Mouse (Mus musculus): ENCODE data around the gene Nob1. TPM values are rescaled to one million over a fixed set of nuclear protein-coding genes. Genes with fewer than 3 reads are reported as not detected.

Gene Nob1
- total and polyA plus RNA-seq, 3 experiments, result 21.5 to 22.0 (median 21.7) TPM

DNA sequence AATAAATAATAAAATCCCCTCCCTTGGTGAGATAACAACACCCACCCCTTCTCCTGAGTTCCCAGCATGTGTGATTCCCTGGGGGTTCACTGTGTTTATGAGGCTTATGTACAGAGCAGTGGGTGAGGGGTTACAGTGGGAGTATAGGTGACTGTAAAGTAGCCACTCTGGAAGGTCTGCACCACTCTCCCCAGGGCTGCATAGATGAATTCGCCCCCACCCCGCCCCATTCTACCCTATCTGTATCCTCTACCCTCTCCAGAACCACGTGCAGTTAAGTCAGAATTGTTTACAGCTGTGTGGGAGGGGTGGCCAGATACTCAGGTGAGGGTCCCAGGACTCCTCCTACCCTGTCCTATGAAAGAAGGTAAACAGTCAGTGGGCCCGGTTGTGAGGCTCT lies 42.0 kb downstream of the Nob1 start:
- peaks cover 8% of the 10 kb centered on the region for H3K36me3 ChIP-seq (ENCODE audit: control insufficient read depth, insufficient read depth, low read length)
- DNase-seq, result no peak
- WGBS, result 65% methylated on average over 4 of the region's 4 CpGs
- H3K4me3 ChIP-seq, result no peak overlapping the region
- no peak overlapping the region for H3K27ac ChIP-seq
- TF ChIP-seq POLR2A (IDR thresholded peaks at IDR 0.05; ENCODE audit: insufficient read depth, low read depth, low read length), result no peak
- no peak for TF ChIP-seq EP300 (IDR thresholded peaks at IDR 0.05; ENCODE audit: insufficient read depth, low read depth, low read length)
- TF ChIP-seq CTCF (IDR thresholded peaks at IDR 0.05), result no peak
- H3K4me1 ChIP-seq (ENCODE audit: control insufficient read depth, insufficient read depth, low read length), result peaks cover 5% of the 10 kb centered on the region
- H3K9ac ChIP-seq (ENCODE audit: low read depth, low read length), result no peak overlapping the region
- no peaks in the 10 kb centered on the region for H3K27me3 ChIP-seq (ENCODE audit: control insufficient read depth, insufficient read depth, low read length)
- H3K79me2 ChIP-seq (replicated peaks; ENCODE audit: control insufficient read depth, insufficient read depth, low read length), result no peaks in the 10 kb centered on the region
- intact Hi-C loops (cut with DNase I), result no loop called here

DNA sequence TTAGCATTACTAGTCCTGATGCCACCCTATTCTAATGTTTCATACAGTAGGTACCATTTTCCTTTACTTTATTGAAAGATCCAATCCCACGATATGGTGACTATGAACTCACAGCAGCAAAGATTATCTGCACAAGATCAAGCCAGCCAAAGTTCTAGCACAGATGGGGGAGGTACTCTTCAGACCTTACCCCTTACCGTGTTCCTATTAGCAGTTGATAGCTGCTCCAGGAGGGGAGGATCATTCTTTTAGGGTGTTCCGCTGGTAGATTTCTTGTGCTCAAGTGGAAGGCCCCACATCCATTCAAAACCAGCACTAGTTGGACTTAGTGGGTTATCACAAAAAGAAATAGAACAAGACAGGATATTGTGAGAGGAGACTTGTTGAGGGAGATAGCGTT lies 43.2 kb downstream of the Nob1 start:
- H3K36me3 ChIP-seq (ENCODE audit: control insufficient read depth, insufficient read depth, low read length), result peaks cover 12% of the 10 kb centered on the region
- 90% methylated on average over 4 of the region's 4 CpGs for WGBS
- H3K9ac ChIP-seq (ENCODE audit: low read depth, low read length), result no peak overlapping the region
- H3K27me3 ChIP-seq (ENCODE audit: control insufficient read depth, insufficient read depth, low read length), result no peaks in the 10 kb centered on the region
- no peak for DNase-seq
- H3K79me2 ChIP-seq (replicated peaks; ENCODE audit: control insufficient read depth, insufficient read depth, low read length), result no peaks in the 10 kb centered on the region
- H3K4me1 ChIP-seq (ENCODE audit: control insufficient read depth, insufficient read depth, low read length), result peaks cover 5% of the 10 kb centered on the region
- H3K4me3 ChIP-seq, result no peak overlapping the region
- TF ChIP-seq CTCF (IDR thresholded peaks at IDR 0.05) (no peak), EP300 (IDR thresholded peaks at IDR 0.05; ENCODE audit: insufficient read depth, low read depth, low read length) (no peak), POLR2A (IDR thresholded peaks at IDR 0.05; ENCODE audit: insufficient read depth, low read depth, low read length) (no peak)
- intact Hi-C loops (cut with DNase I), result no loop called here
- H3K27ac ChIP-seq, result no peak overlapping the region

DNA sequence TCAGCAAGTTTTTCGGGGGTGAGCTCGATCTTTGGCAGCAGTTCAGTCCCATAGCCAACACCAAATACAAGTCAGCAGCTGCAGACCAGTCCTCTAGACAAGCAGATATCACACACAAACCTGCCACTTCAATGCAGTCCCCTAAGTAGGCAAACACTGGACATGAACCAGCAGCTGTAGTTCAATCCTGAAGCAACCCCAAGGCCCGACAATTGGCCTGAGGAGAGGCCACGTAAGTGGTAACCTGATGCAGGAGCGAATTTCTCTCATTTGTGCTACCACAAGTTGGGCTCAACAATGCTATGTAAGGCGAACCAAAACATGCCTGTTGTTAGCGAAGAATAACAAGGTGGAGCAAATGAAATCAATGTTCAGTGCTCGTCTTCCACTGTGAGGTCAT lies 44.1 kb downstream of the Nob1 start:
- Histone ChIP-seq H3K36me3 (ENCODE audit: control insufficient read depth, insufficient read depth, low read length) (peaks cover 12% of the 10 kb centered on the region), H3K9ac (ENCODE audit: low read depth, low read length) (no peak overlapping the region), H3K27ac (no peak overlapping the region), H3K4me3 (no peak overlapping the region), H3K4me1 (ENCODE audit: control insufficient read depth, insufficient read depth, low read length) (peaks cover 4% of the 10 kb centered on the region), H3K79me2 (replicated peaks; ENCODE audit: control insufficient read depth, insufficient read depth, low read length) (no peaks in the 10 kb centered on the region), H3K27me3 (ENCODE audit: control insufficient read depth, insufficient read depth, low read length) (no peaks in the 10 kb centered on the region)
- intact Hi-C loops (cut with DNase I), result no loop called here
- no peak for TF ChIP-seq CTCF (IDR thresholded peaks at IDR 0.05)
- no peak for TF ChIP-seq POLR2A (IDR thresholded peaks at IDR 0.05; ENCODE audit: insufficient read depth, low read depth, low read length)
- no peak for TF ChIP-seq EP300 (IDR thresholded peaks at IDR 0.05; ENCODE audit: insufficient read depth, low read depth, low read length)
- WGBS, result 90% methylated on average over 8 of the region's 8 CpGs
- no peak for DNase-seq

DNA sequence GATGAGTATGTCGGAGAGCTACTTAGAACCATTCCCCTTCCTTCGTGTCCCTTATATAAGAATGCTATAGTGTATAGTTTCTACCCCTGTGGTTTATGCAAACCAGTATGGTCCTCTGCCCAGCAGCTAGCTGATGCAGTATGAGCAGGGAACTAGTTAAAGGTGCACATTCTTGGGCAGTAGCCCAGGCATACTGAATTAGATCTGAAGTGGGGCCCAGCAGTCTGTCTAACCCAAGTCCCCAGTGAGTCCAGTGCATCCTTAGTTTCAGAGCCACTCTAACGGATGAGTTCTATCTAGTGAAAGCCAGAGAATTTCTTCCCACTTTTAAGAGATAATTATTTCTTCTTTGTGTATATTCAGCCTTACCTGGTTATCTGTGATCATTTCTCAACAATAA lies 47.5 kb downstream of the Nob1 start:
- TF ChIP-seq EP300 (IDR thresholded peaks at IDR 0.05; ENCODE audit: insufficient read depth, low read depth, low read length) (no peak), CTCF (IDR thresholded peaks at IDR 0.05) (no peak), POLR2A (IDR thresholded peaks at IDR 0.05; ENCODE audit: insufficient read depth, low read depth, low read length) (no peak)
- no peaks in the 10 kb centered on the region for H3K79me2 ChIP-seq (replicated peaks; ENCODE audit: control insufficient read depth, insufficient read depth, low read length)
- H3K36me3 ChIP-seq (ENCODE audit: control insufficient read depth, insufficient read depth, low read length), result peaks cover 10% of the 10 kb centered on the region
- no peak for DNase-seq
- intact Hi-C loops (cut with DNase I), result no loop called here
- H3K4me3 ChIP-seq, result no peak overlapping the region
- H3K27me3 ChIP-seq (ENCODE audit: control insufficient read depth, insufficient read depth, low read length), result no peaks in the 10 kb centered on the region
- no peaks in the 10 kb centered on the region for H3K4me1 ChIP-seq (ENCODE audit: control insufficient read depth, insufficient read depth, low read length)
- H3K27ac ChIP-seq, result no peak overlapping the region
- 86% methylated on average over 3 of the region's 3 CpGs for WGBS
- no peak overlapping the region for H3K9ac ChIP-seq (ENCODE audit: low read depth, low read length)

DNA sequence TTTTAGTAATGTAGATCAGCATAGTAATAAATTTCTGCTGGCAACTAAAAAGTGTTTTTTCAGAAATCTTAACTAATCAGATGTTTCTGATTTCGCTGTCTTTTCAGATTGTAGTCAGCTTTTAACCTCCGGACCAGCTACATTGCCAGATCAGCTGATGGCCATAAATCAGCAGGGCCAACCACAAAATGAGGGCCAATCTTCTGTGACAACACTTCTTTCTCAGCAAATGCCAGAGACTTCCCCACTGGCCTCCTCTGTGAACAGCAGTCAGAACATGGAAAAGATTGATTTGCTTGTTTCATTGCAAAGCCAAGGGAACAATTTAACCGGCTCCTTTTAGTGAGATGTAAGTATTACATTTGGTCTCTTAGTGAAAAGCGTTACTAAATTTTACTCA lies 54.5 kb downstream of the Nob1 start:
- 75% methylated on average over 4 of the region's 4 CpGs for WGBS
- no peak for DNase-seq
- Histone ChIP-seq H3K27me3 (ENCODE audit: control insufficient read depth, insufficient read depth, low read length) (no peaks in the 10 kb centered on the region), H3K27ac (no peak overlapping the region), H3K79me2 (replicated peaks; ENCODE audit: control insufficient read depth, insufficient read depth, low read length) (no peaks in the 10 kb centered on the region), H3K4me1 (ENCODE audit: control insufficient read depth, insufficient read depth, low read length) (no peaks in the 10 kb centered on the region), H3K4me3 (no peak overlapping the region), H3K9ac (ENCODE audit: low read depth, low read length) (no peak overlapping the region), H3K36me3 (ENCODE audit: control insufficient read depth, insufficient read depth, low read length) (peaks cover 12% of the 10 kb centered on the region)
- intact Hi-C loops (cut with DNase I), result no loop called here
- no peak for TF ChIP-seq POLR2A (IDR thresholded peaks at IDR 0.05; ENCODE audit: insufficient read depth, low read depth, low read length)
- no peak for TF ChIP-seq EP300 (IDR thresholded peaks at IDR 0.05; ENCODE audit: insufficient read depth, low read depth, low read length)
- no peak for TF ChIP-seq CTCF (IDR thresholded peaks at IDR 0.05)

Other genes starting within 250 kb of the Nob1 start
- 10 to 100 TPM; 22.5 to 25.0 TPM for gene Nfat5, start 131.6 kb downstream of the Nob1 start, total RNA-seq (2021)
- 12.5 and 25.4 TPM in 2 replicates for gene Nfat5, start 131.6 kb downstream of the Nob1 start, polyA plus RNA-seq (2012; rRNA removed)
- gene Nqo1, start 21.8 kb downstream of the Nob1 start, total RNA-seq (2021), result 10 to 100 TPM; 43.5 to 58.2 TPM
- gene Nqo1, start 21.8 kb downstream of the Nob1 start, polyA plus RNA-seq (2012; rRNA removed), result 36.7 and 63.2 TPM in 2 replicates
- gene Wwp2, start 11.3 kb upstream of the Nob1 start, total RNA-seq (2021), result 10 to 100 TPM; 20.5 to 31.5 TPM
- gene Wwp2, start 11.3 kb upstream of the Nob1 start, polyA plus RNA-seq (2012; rRNA removed), result 18.7 and 21.8 TPM in 2 replicates
- 100 to 1,000 TPM in 1 of 2 experiments, 10 to 100 TPM in 1; 91.2 to 101 TPM for gene Psmd7, start 163.4 kb upstream of the Nob1 start, total RNA-seq (2021)
- 55.3 and 80.8 TPM in 2 replicates for gene Psmd7, start 163.4 kb upstream of the Nob1 start, polyA plus RNA-seq (2012; rRNA removed)